Mouse (Mus musculus) forebrain, postnatal 0 days (tissue): ENCODE data around the gene Cir1. TPM values are rescaled to one million over a fixed set of nuclear protein-coding genes. Genes with fewer than 3 reads are reported as not detected.

ENCODE experiments used
- ATAC-seq: fragments of 200-750 bp; cut with Nextera tagmentation; 2 replicates; pipeline ENCODE4 v1.8.0; 2017; ENCODE audit warnings: mild to moderate bottlenecking, moderate library complexity
- DNase-seq: peaks from one replicate; pipeline ENCODE4 v3.0.0-alpha.2; 2015
- H3K27ac ChIP-seq: fragments of 300-500 bp; sonication (generic); 2 replicates; pipeline ENCODE4 v1.5.1; 2014; ENCODE audit warnings: low read depth, mild to moderate bottlenecking, antibody characterized with exemption, low read length, moderate library complexity, mixed read lengths
- H3K27me3 ChIP-seq: fragments of 300-500 bp; sonication (generic); 2 replicates; pipeline ENCODE4 v1.6.1; 2014; ENCODE audit warnings: mild to moderate bottlenecking, low read length, mixed read lengths; ENCODE audit not compliant: insufficient read depth
- H3K36me3 ChIP-seq: fragments of 300-500 bp; sonication (generic); 2 replicates; pipeline ENCODE4 v1.6.1; 2014; ENCODE audit warnings: mild to moderate bottlenecking, moderate library complexity; ENCODE audit not compliant: insufficient read depth
- H3K4me1 ChIP-seq: fragments of 300-500 bp; sonication (generic); 2 replicates; pipeline ENCODE4 v1.6.1; 2014; ENCODE audit warnings: antibody characterized with exemption; ENCODE audit not compliant: insufficient read depth
- H3K4me2 ChIP-seq: fragments of 300-500 bp; sonication (generic); 2 replicates; pipeline ENCODE4 v1.6.1; 2014; ENCODE audit warnings: low read depth, mild to moderate bottlenecking, moderate library complexity
- H3K4me3 ChIP-seq: fragments of 300-500 bp; sonication (generic); 2 replicates; pipeline ENCODE4 v1.5.1; 2014; ENCODE audit warnings: low read depth, low read length, mixed read lengths
- H3K9ac ChIP-seq: fragments of 300-500 bp; sonication (generic); 2 replicates; pipeline ENCODE4 v1.6.1; 2014; ENCODE audit warnings: mild to moderate bottlenecking
- H3K9me3 ChIP-seq: fragments of 300-500 bp; sonication (generic); 2 replicates; pipeline ENCODE4 v1.6.1; 2016; ENCODE audit warnings: low read length
- CTCF ChIP-seq: sonication (generic); IDR thresholded peaks from 2 replicates; pipeline ENCODE4 v1.5.1; 2016; ENCODE audit warnings: antibody characterized with exemption, control low read depth, low read depth
- WGBS: fragments of 180-500 bp; shearing (Covaris S2); extraction: QIAGEN DNeasy Blood & Tissue Kit; methylation state at CpG from one replicate; pipeline ENCODE4 v1.1.7; 2014; 5-methylcytosine and 5-hydroxymethylcytosine counted together
- polyA plus RNA-seq: library from polyadenylated mRNA; unstranded; fragments of >200 nt; fragmentation: Nextera tagmentation; extraction: Ambion mirVana; gene quantifications from 2 replicates; pipeline ENCODE4 v1.2.1, GENCODE M21; 2015
- total RNA-seq: library from RNA; depleted of rRNA; stranded (reverse); fragments of >200 nt; gene quantifications from 2 replicates; pipeline ENCODE4 v1.2.3, GENCODE M21; 2014

Gene Cir1
- total and polyA plus RNA-seq, 2 experiments from 2014 or later, result 10.6 to 30.3 TPM

DNA sequence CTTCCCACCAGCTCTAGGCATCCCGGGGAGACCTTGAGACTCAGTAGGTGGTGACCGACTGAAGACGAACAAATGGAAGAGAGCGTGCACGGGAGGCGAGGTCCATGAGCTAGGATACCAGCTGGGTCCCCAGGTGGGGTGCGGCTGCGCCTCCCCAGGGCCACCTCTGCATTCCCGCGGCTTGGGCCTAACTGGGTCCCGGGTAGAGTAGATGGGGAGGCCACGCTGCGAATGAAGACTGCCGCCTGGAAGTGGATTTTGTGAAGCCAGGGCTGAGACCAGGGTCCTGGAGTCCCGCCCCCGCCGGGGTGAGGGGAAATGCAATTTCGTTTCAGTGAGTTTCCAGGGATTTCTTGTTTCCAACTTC lies 34.8 kb downstream of the Cir1 start:
- 0 out of 2 replicates have a peak, but pooled peaks cover 5% of the 10 kb centered on the region for H3K4me1 ChIP-seq
- peak overlapping the region; percentile 84 for H3K27ac ChIP-seq
- whole genome bisulfite sequencing, result 4% methylated on average over 18 of the region's 18 CpGs
- H3K36me3 ChIP-seq, result peaks cover 4% of the 10 kb centered on the region; the same call in 1 of the 2 replicates
- H3K4me2 ChIP-seq, result peak overlapping the region; percentile 46
- peak; percentile 57 for DNase-seq
- ATAC-seq, result no peak
- no peaks in the 10 kb centered on the region for H3K9me3 ChIP-seq
- TF ChIP-seq CTCF, result no peak
- H3K9ac ChIP-seq, result peak overlapping the region; percentile 59
- H3K4me3 ChIP-seq, result peak overlapping the region; percentile 33
- H3K27me3 ChIP-seq, result peaks cover 15% of the 10 kb centered on the region

DNA sequence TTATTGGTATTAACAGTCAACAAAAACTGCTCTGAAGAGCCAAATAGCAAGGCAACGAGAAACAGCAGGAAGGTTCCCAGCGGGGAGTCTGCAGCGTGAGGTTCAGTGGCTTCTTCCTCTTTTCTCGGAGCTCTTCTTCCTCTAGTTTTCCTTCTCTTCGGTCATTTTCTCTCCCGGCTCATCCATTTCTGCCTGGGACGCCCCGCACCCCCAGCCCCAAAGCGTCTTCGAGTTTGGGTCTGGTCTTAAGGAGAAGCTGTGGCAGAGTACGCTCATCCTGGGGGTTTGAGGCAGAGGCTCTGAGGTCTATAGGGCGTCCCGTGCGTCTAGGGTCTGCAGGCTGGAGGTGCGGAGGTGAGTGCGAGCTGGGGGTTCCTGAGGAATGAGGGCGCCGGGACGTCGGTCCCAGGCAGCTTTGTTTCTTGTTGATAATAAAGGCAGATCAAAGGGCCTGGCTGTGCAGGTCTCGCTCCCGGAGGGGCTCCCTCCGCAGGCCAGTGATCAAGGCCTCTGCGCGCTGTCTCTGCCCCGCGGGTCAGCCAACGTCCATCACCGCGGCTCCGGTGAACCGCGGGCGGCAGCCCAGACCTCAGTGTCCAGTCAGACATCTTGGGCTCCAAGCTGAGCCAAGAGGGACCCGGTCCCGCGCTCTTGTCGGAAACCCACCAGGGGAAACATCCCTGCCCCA lies 35.3 kb downstream of the Cir1 start:
- Histone ChIP-seq H3K27me3 (peaks cover 15% of the 10 kb centered on the region), H3K4me2 (peak overlapping the region; percentile 46), H3K4me3 (peak overlapping the region; percentile 33), H3K4me1 (0 out of 2 replicates have a peak, but pooled peaks cover 5% of the 10 kb centered on the region), H3K36me3 (peaks cover 4% of the 10 kb centered on the region; the same call in 1 of the 2 replicates), H3K27ac (peak overlapping the region; percentile 84), H3K9me3 (no peaks in the 10 kb centered on the region), H3K9ac (peak overlapping the region; percentile 59)
- DNase-seq (peak; percentile 66), ATAC-seq (no peak)
- WGBS, result 2% methylated on average over 38 of the region's 38 CpGs
- TF ChIP-seq CTCF, result no peak

DNA sequence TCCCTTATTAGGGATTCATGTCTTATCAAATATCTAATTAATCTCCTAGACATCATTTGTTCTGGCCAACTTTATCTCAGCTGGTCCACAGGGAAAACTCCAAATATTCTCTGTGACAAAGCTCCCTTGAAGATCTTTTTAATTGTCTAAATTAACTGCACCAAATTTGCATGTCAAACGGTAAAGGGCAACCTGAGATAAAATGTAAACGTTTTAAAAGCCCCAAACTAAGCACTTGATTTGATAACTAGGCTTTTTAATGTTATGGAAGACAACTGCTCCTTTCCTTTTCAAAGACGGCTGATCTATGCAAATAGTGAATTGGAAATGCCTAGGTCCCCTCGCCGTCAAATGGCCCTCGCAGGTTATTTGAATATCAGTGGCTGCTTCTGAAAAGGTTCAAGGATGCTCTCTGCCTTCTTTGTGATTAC lies 36.3 kb downstream of the Cir1 start:
- peak overlapping the region; percentile 59 for H3K9ac ChIP-seq
- peaks cover 18% of the 10 kb centered on the region for H3K27me3 ChIP-seq
- peak overlapping the region; percentile 78 for H3K27ac ChIP-seq
- H3K9me3 ChIP-seq, result no peaks in the 10 kb centered on the region
- 0 out of 2 replicates have a peak, but pooled peaks cover 5% of the 10 kb centered on the region for H3K4me1 ChIP-seq
- peaks cover 4% of the 10 kb centered on the region; the same call in 1 of the 2 replicates for H3K36me3 ChIP-seq
- H3K4me3 ChIP-seq, result peak overlapping the region; percentile 33
- no peak for TF ChIP-seq CTCF
- 3% methylated on average over 6 of the region's 6 CpGs for WGBS
- ATAC-seq, result no peak
- peak; percentile 72 for DNase-seq
- H3K4me2 ChIP-seq, result peak overlapping the region; percentile 46

DNA sequence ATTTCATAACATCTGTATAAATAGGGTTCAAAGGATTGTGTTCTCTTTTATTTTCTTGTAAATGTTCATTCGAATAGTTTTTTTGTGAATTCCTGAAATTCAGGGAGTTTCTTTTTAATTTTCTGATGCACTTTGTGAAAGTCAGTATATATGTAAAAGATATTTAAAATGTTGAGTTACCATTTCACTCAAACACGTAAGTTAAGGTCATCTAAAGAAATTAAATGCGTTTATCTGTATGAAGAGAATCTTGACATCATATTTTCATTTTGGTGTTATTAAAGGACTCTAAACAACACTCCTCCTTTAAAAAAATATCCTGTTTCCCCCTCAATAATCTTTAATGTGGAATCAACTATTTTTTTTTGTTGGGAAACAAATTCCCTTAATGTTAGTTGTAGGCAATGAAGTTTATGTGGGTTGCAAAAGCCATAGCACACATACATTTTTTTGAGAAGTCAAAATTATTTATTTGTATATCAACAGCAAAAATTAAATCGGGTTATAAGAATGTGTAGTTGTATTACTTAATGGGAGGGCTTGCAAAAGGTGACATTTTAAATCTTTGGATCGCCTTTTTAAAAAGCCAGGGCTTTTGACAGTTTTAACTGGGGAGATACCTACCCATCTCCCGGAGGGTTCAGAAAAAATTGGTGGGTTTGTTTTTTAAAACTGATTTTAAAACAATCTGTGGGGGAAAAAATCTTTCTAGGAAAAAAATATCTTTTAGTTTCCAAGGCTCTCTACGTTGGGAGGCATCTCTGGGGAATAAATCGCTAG lies 37.0 kb downstream of the Cir1 start:
- peak overlapping the region; percentile 46; the same call in 1 of the 2 replicates for H3K4me2 ChIP-seq
- no peaks in the 10 kb centered on the region for H3K9me3 ChIP-seq
- WGBS, result 13% methylated on average over 8 of the region's 8 CpGs
- H3K27me3 ChIP-seq, result peaks cover 16% of the 10 kb centered on the region
- TF ChIP-seq CTCF, result no peak
- H3K9ac ChIP-seq, result peak overlapping the region; percentile 59
- H3K27ac ChIP-seq, result peak overlapping the region; percentile 78; the same call in 1 of the 2 replicates
- H3K36me3 ChIP-seq, result peaks cover 4% of the 10 kb centered on the region; the same call in 1 of the 2 replicates
- ATAC-seq, result no peak
- H3K4me3 ChIP-seq, result peak overlapping the region; percentile 33
- 0 out of 2 replicates have a peak, but pooled peaks cover 5% of the 10 kb centered on the region for H3K4me1 ChIP-seq
- DNase-seq, result no peak

GRCm38 (mm10) chr2:73274119-73274920 lies 38.2 kb downstream of the Cir1 start:
- ATAC-seq (no peak), DNase-seq (peak; percentile 61)
- no peaks in the 10 kb centered on the region for H3K9me3 ChIP-seq
- H3K9ac ChIP-seq, result peak overlapping the region; percentile 61
- H3K4me3 ChIP-seq, result peak overlapping the region; percentile 42
- peaks cover 4% of the 10 kb centered on the region; the same call in 1 of the 2 replicates for H3K36me3 ChIP-seq
- peak overlapping the region; percentile 82 for H3K27ac ChIP-seq
- H3K4me2 ChIP-seq, result peak overlapping the region; percentile 46
- WGBS, result 1% methylated on average over 88 of the region's 88 CpGs
- 0 out of 2 replicates have a peak, but pooled peaks cover 5% of the 10 kb centered on the region for H3K4me1 ChIP-seq
- no peak for TF ChIP-seq CTCF
- peaks cover 21% of the 10 kb centered on the region for H3K27me3 ChIP-seq
